Mouse (Mus musculus): ENCODE measurements around the gene Eif3i. TPM values are rescaled to one million over a fixed set of nuclear protein-coding genes. Genes with fewer than 3 reads are reported as not detected.

Gene Eif3i
- polyA plus RNA-seq, 1 experiment from 2014 or later = 221 TPM

GRCm38 (mm10) chr4:129622120-129622802 lies 21.8 kb upstream of the Eif3i start:
- 85% methylated on average over 11 of the region's 11 CpGs for WGBS
- Histone ChIP-seq H3K4me1 (ENCODE audit: control insufficient read depth, insufficient read depth, low read length) (peaks cover 36% of the 10 kb centered on the region), H3K27me3 (ENCODE audit: control insufficient read depth, insufficient read depth, low read length) (no peaks in the 10 kb centered on the region), H3K9ac (replicated peaks; ENCODE audit: low read depth, low read length) (peak overlapping the region; percentile 81; the same call in 1 of the 2 replicates), H3K27ac (ENCODE audit: low read depth, low read length) (no peak overlapping the region; the same call in 1 of the 2 replicates), H3K36me3 (ENCODE audit: control insufficient read depth, insufficient read depth, low read length) (peaks cover 3% of the 10 kb centered on the region), H3K9me3 (ENCODE audit: control insufficient read depth, low read length) (no peaks in the 10 kb centered on the region), H3K4me3 (ENCODE audit: low read depth, low read length) (peak overlapping the region; percentile 59; the same call in 1 of the 2 replicates), H3K4me2 (ENCODE audit: low read depth, low read length) (peak overlapping the region; percentile 86)
- ATAC-seq (ENCODE audit: low read depth) = no peak

GRCm38 (mm10) chr4:129621283-129621841 lies 20.9 kb upstream of the Eif3i start:
- no peaks in the 10 kb centered on the region for H3K27me3 ChIP-seq (ENCODE audit: control insufficient read depth, insufficient read depth, low read length)
- no peak overlapping the region for H3K9ac ChIP-seq (replicated peaks; ENCODE audit: low read depth, low read length)
- H3K9me3 ChIP-seq (ENCODE audit: control insufficient read depth, low read length) = no peaks in the 10 kb centered on the region
- H3K4me2 ChIP-seq (ENCODE audit: low read depth, low read length) = no peak overlapping the region
- no peak overlapping the region for H3K4me3 ChIP-seq (ENCODE audit: low read depth, low read length)
- 89% methylated on average over 8 of the region's 8 CpGs for WGBS
- no peak overlapping the region for H3K27ac ChIP-seq (ENCODE audit: low read depth, low read length)
- H3K36me3 ChIP-seq (ENCODE audit: control insufficient read depth, insufficient read depth, low read length) = peaks cover 3% of the 10 kb centered on the region; the same call in 1 of the 2 replicates
- peaks cover 36% of the 10 kb centered on the region for H3K4me1 ChIP-seq (ENCODE audit: control insufficient read depth, insufficient read depth, low read length)
- ATAC-seq (ENCODE audit: low read depth) = no peak

GRCm38 (mm10) chr4:129620419-129621282 lies 20.2 kb upstream of the Eif3i start:
- WGBS = 87% methylated on average over 11 of the region's 11 CpGs
- Histone ChIP-seq H3K4me2 (ENCODE audit: low read depth, low read length) (no peak overlapping the region), H3K4me1 (ENCODE audit: control insufficient read depth, insufficient read depth, low read length) (peaks cover 36% of the 10 kb centered on the region), H3K27ac (ENCODE audit: low read depth, low read length) (no peak overlapping the region), H3K27me3 (ENCODE audit: control insufficient read depth, insufficient read depth, low read length) (no peaks in the 10 kb centered on the region), H3K9me3 (ENCODE audit: control insufficient read depth, low read length) (no peaks in the 10 kb centered on the region), H3K36me3 (ENCODE audit: control insufficient read depth, insufficient read depth, low read length) (0 out of 2 replicates have a peak, but pooled peaks cover 3% of the 10 kb centered on the region), H3K4me3 (ENCODE audit: low read depth, low read length) (no peak overlapping the region), H3K9ac (replicated peaks; ENCODE audit: low read depth, low read length) (no peak overlapping the region)
- no peak for ATAC-seq (ENCODE audit: low read depth)

- 4% methylated on average over 43 of the region's 44 CpGs for WGBS
- Histone ChIP-seq H3K27me3 (ENCODE audit: control insufficient read depth, insufficient read depth, low read length) (no peaks in the 10 kb centered on the region), H3K27ac (ENCODE audit: low read depth, low read length) (peak within 1 kb of the TSS; percentile 91), H3K4me3 (ENCODE audit: low read depth, low read length) (peak within 1 kb of the TSS; percentile 66), H3K4me2 (ENCODE audit: low read depth, low read length) (peak within 1 kb of the TSS; percentile 92), H3K9me3 (ENCODE audit: control insufficient read depth, low read length) (no peaks in the 10 kb centered on the region), H3K9ac (replicated peaks; ENCODE audit: low read depth, low read length) (peak within 1 kb of the TSS; percentile 88), H3K36me3 (ENCODE audit: control insufficient read depth, insufficient read depth, low read length) (0 out of 2 replicates have a peak, but pooled peaks cover 3% of the 10 kb centered on the region), H3K4me1 (ENCODE audit: control insufficient read depth, insufficient read depth, low read length) (peaks cover 23% of the 10 kb centered on the region)
- peak; percentile 92 for ATAC-seq (ENCODE audit: low read depth)
Measured at GRCm38 (mm10) chr4:129618786-129619691, 18.6 kb upstream of the Eif3i start, which contains the start of gene Iqcc. Gene Iqcc, minus strand, starts transcription at chr4:129619099.

- H3K36me3 ChIP-seq (ENCODE audit: control insufficient read depth, insufficient read depth, low read length) = 0 out of 2 replicates have a peak, but pooled peaks cover 3% of the 10 kb centered on the region
- no peaks in the 10 kb centered on the region for H3K9me3 ChIP-seq (ENCODE audit: control insufficient read depth, low read length)
- no peak for ATAC-seq (ENCODE audit: low read depth)
- 97% methylated on average over 5 of the region's 5 CpGs for WGBS
- peak overlapping the region; percentile 66 for H3K4me3 ChIP-seq (ENCODE audit: low read depth, low read length)
- peak overlapping the region; percentile 88 for H3K9ac ChIP-seq (replicated peaks; ENCODE audit: low read depth, low read length)
- H3K4me2 ChIP-seq (ENCODE audit: low read depth, low read length) = peak overlapping the region; percentile 92
- H3K27ac ChIP-seq (ENCODE audit: low read depth, low read length) = peak overlapping the region; percentile 91
- no peaks in the 10 kb centered on the region for H3K27me3 ChIP-seq (ENCODE audit: control insufficient read depth, insufficient read depth, low read length)
- H3K4me1 ChIP-seq (ENCODE audit: control insufficient read depth, insufficient read depth, low read length) = peaks cover 20% of the 10 kb centered on the region
Measured at GRCm38 (mm10) chr4:129618031-129618430, 17.6 kb upstream of the Eif3i start.

GRCm38 (mm10) chr4:129617121-129617641 lies 16.7 kb upstream of the Eif3i start:
- no peak overlapping the region for H3K4me3 ChIP-seq (ENCODE audit: low read depth, low read length)
- H3K4me2 ChIP-seq (ENCODE audit: low read depth, low read length) = no peak overlapping the region
- H3K9me3 ChIP-seq (ENCODE audit: control insufficient read depth, low read length) = no peaks in the 10 kb centered on the region
- H3K27me3 ChIP-seq (ENCODE audit: control insufficient read depth, insufficient read depth, low read length) = no peaks in the 10 kb centered on the region
- ATAC-seq (ENCODE audit: low read depth) = no peak
- H3K9ac ChIP-seq (replicated peaks; ENCODE audit: low read depth, low read length) = no peak overlapping the region
- WGBS = 94% methylated on average over 7 of the region's 7 CpGs
- no peak overlapping the region for H3K27ac ChIP-seq (ENCODE audit: low read depth, low read length)
- peaks cover 11% of the 10 kb centered on the region for H3K4me1 ChIP-seq (ENCODE audit: control insufficient read depth, insufficient read depth, low read length)
- H3K36me3 ChIP-seq (ENCODE audit: control insufficient read depth, insufficient read depth, low read length) = 0 out of 2 replicates have a peak, but pooled peaks cover 3% of the 10 kb centered on the region

- Histone ChIP-seq H3K9ac (replicated peaks; ENCODE audit: low read depth, low read length) (no peak overlapping the region), H3K27ac (ENCODE audit: low read depth, low read length) (no peak overlapping the region), H3K9me3 (ENCODE audit: control insufficient read depth, low read length) (no peaks in the 10 kb centered on the region), H3K4me3 (ENCODE audit: low read depth, low read length) (no peak overlapping the region), H3K4me1 (ENCODE audit: control insufficient read depth, insufficient read depth, low read length) (peaks cover 8% of the 10 kb centered on the region; the same call in 1 of the 2 replicates), H3K36me3 (ENCODE audit: control insufficient read depth, insufficient read depth, low read length) (0 out of 2 replicates have a peak, but pooled peaks cover 3% of the 10 kb centered on the region), H3K4me2 (ENCODE audit: low read depth, low read length) (no peak overlapping the region), H3K27me3 (ENCODE audit: control insufficient read depth, insufficient read depth, low read length) (no peaks in the 10 kb centered on the region)
- ATAC-seq (ENCODE audit: low read depth) = no peak
- WGBS = 93% methylated on average over 3 of the region's 3 CpGs
Measured at GRCm38 (mm10) chr4:129616631-129617030, 16.2 kb upstream of the Eif3i start.

GRCm38 (mm10) chr4:129615801-129616290 lies 15.4 kb upstream of the Eif3i start:
- H3K36me3 ChIP-seq (ENCODE audit: control insufficient read depth, insufficient read depth, low read length) = 0 out of 2 replicates have a peak, but pooled peaks cover 3% of the 10 kb centered on the region
- peaks cover 8% of the 10 kb centered on the region; the same call in 1 of the 2 replicates for H3K4me1 ChIP-seq (ENCODE audit: control insufficient read depth, insufficient read depth, low read length)
- H3K9me3 ChIP-seq (ENCODE audit: control insufficient read depth, low read length) = no peaks in the 10 kb centered on the region
- H3K9ac ChIP-seq (replicated peaks; ENCODE audit: low read depth, low read length) = no peak overlapping the region
- 91% methylated on average over 9 of the region's 9 CpGs for WGBS
- ATAC-seq (ENCODE audit: low read depth) = no peak
- no peaks in the 10 kb centered on the region for H3K27me3 ChIP-seq (ENCODE audit: control insufficient read depth, insufficient read depth, low read length)
- no peak overlapping the region for H3K27ac ChIP-seq (ENCODE audit: low read depth, low read length)
- no peak overlapping the region for H3K4me3 ChIP-seq (ENCODE audit: low read depth, low read length)
- H3K4me2 ChIP-seq (ENCODE audit: low read depth, low read length) = no peak overlapping the region
